Mouse (Mus musculus): ENCODE measurements around the gene Ptprh.

Ptprh gene

DNA sequence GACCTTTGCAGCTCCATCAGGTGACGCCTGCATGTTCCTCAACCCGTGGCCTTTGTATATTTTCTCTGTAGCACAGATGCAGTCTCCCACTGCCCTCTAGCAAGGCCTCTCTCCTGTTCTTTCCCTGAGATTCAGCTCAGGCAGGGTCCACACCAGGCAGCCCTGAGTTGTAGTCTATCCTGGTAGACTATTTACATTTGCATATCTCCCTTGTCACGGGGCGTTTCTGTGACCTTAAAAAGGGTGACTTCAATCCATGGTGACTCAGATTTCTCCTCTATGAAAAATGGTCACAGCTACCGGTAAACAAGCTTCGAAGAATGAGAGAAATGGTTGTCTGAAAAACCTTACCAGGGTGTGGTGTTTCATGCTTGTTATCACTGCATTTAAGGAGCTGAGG is at the start of gene Ptprh:
Gene Ptprh (minus strand): TSS at position 169 of the 400 bp plus-strand sequence.
- DNase-seq, result no peak

- no peak for DNase-seq
Observed at GRCm38 (mm10) chr7:4653351-4653750, 49.5 kb upstream of the Ptprh start.

DNA sequence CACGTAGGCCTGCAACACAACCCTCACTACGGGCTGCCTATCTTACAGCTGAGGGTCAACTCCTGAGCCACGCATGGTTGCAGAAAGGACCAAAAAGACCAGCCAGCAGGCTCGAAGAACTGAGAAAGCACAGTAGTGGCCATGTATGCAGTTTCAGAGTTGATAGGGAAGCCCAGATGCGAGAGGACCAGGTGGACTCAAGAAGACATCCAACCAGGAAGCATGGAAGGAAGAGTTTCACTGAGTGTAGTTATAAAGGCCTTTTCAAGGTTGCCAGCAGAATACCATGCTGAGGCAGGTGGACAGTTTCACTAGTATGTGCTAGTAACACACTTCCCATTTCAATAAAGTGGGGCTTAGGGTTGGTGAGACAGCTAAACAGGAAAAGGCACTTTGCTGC is 48.9 kb upstream of the Ptprh start:
- no peak for DNase-seq

- DNase-seq, result peak in 1 of 2 experiments; percentile 25
Observed at GRCm38 (mm10) chr7:4651581-4651980, 47.7 kb upstream of the Ptprh start.

DNA sequence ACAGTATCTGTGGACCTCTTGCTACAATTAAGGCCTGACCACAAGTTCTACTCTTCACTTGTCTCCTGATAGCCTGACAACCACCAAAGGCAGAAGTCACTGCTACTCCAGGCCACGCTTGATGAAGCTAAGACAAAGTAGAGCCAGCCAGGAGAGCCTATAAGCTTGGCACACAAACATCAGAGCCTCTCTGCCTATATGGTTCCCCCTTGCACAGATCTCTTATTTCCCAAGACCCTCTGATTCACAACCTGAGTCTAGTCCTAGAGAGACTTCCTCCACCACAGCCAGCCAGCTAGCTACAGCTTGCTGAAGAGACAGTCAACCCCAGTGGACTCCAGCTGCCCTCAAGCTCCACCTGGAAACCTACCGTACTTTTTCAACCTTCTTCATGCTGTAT is 44.2 kb upstream of the Ptprh start:
- DNase-seq, result no peak

DNA sequence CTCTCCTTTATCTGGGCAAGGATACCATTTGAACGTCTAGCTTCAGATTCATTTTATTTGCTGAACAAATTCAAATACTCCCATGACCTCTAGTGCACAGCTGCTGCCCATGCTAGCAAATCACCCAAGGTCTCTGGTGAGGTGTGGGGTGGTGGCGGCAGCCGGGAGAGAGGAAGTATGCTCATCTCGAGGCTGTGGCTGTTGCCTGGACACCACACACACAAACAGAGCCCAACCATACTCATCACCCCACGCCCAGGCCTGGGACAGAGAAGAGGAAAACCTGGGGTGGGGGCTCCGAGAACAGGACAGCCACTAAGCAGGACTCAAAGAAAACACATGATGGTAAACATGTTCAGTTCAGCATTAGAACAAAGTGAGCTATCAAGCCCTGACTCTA is 43.5 kb upstream of the Ptprh start:
- DNase-seq, result peak; percentile 27 to 40

DNA sequence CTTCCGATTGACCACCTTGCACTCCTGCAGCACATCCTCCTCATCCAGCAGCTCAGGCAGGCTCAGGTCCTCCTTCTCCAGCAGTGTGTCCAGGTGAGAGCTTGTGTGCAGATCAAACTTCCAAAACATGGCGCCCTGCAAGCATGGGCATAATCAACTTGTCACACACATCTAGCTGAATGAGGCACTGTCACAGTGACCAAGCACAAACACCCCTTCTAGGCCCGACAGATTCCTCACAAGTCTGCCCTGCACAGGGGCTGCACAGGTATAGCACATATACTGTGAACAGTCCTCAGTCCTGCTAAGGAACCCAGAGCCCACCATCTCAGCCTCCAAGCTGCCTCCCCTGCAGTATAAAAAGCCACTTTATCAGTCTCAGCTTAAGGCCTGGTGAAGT is 43.0 kb upstream of the Ptprh start:
- no peak for DNase-seq

- no peak for DNase-seq
Observed at GRCm38 (mm10) chr7:4643225-4643624, 39.4 kb upstream of the Ptprh start.

DNA sequence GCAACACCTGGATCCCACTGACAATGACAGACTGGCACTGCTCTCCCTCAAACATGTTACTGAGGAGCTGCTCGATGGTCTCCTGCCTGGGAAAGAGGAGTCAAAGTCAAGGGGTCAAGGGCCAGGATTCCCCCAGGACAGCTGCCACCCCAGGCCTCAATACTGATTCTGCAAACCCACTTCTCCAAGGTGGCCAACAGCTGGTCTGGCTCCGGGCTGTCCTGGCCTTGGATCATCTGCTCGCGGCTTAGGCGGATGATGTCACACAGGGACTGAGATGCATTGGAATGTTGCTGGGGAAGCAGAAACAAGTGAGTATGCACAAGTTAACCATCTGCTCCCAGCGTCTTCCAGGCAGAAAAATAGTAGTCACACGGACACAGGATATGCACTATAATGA is 38.1 kb upstream of the Ptprh start:
- no peak for DNase-seq

DNA sequence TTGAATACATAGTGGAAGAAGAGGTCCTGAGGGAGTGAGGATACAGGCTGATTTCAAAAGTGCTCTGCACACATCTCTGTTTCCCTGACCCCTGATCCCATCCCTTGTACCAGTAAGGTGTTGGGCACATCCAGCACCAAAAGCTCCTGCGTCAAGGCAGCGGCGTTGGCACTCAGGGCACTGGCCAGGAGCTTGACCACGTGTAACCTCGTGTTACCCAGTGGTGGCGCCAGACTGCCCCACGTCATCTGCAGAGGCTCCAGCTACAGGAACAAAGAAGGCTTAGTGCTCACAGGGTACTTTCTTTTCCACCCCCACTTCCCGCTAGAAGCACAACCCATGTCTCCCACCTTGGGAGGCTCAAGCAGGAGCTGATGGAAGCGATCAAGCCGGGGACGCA is 37.3 kb upstream of the Ptprh start:
- DNase-seq, result no peak

DNA sequence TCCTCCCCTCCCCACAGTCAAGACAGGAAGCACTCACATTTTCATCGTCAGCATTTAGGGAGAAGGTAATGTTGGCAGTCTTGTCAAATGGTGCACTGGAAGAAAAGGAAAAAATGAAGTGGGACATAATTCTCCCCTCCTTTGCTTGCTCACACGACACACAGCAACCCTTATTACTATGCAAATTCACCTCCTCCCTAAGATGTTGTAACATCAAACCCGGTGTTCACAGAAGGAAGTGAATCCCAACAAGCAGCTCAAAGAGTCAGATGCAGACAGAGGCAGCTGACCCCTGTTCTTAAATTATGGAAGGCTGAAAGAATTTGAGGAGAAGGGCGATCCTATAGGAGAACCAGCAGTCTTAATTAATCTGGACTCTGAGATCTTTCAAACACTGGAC is 32.3 kb upstream of the Ptprh start:
- DNase-seq, result no peak

- no peak for DNase-seq
Observed at GRCm38 (mm10) chr7:4631031-4631430, 27.2 kb upstream of the Ptprh start, which contains the start of gene Tmem86b. Gene Tmem86b (minus strand): TSS chr7:4631422.

DNA sequence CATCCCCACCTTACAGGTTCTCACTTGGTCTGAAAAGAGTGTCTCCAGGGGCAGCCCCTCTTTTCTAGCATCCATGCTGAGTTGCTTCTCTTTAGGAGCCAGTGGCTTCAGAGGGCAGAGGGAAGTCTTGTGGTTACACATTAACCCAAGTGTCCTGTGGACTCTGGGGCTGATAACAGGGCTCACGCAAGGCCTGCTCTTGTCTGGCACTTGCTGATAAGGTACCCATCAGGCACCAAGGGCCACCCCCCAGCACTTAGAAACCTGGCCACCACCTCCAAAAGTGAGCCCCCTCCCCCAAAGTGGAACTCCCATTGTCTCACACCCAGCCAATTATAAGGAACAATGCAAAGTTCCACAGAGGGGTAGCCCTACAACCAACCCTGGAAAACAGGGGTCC is 26.4 kb upstream of the Ptprh start:
- DNase-seq, result no peak

DNA sequence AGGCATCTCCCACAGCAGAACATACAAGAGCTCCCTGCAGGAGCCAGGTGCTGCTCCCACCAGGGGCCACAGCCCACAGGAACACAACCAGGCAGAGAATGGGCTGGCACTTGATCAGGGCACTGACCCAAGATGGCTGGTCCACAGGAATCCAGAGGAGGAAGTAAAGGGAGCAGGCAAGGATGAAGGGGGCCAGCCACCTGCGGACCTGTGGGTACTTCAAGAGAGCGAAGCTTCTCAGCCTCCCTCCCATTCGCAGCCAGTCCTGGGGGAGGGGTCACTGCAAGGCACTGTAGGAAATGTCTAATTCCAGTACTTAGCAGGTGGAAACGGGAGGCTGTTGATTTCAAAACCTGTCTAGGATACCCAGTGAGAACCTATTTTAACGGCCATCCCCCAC is 25.7 kb upstream of the Ptprh start:
- no peak for DNase-seq

DNA sequence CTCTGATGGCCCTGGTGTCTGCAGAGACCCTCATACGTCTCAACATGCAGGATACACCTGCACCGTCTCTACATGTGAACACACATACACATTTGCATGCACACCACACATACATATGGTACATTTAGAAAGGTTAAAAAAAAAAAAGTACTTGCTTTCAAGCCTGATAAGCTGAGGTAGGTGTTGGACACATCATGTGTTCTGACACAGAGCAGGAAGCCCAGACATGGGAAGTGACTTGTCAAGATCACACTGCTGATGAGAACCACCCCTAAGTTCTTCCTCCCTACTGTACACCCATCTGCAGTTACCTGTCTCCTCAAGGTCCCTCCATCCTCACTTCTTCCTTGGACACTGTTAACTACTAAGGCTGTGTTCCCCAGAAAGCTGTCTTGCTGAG is 22.1 kb upstream of the Ptprh start:
- no peak for DNase-seq

GRCm38 (mm10) chr7:4624343-4624742 is 20.5 kb upstream of the Ptprh start:
- no peak for DNase-seq

GRCm38 (mm10) chr7:4623544-4624189 is 19.8 kb upstream of the Ptprh start:
- peak; percentile 50 to 74 for DNase-seq

DNA sequence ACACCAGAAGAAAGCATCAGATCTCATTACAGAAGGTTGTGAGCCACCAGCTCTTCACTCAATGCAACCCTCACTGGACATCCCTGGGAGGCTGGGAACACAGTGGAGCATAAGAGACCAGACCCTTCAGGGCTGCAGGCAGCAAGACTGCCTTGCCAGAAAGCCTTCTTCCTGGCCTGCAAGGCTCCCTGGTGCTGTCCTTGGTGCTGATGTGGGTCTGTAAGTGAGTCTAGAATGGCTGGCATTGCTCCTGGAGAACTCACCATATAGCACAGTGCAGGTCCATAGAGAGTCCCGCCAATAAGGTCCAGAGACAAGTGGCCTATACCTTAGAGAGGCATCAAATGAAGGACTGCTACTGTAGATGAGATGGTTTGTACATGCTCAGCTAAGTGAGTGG is 16.1 kb upstream of the Ptprh start:
- DNase-seq, result peak in 1 of 2 experiments; percentile 23

- DNase-seq, result no peak
Observed at GRCm38 (mm10) chr7:4613740-4614403, 10.0 kb upstream of the Ptprh start.

- no peak for DNase-seq
Observed at GRCm38 (mm10) chr7:4612956-4613355, 9.1 kb upstream of the Ptprh start.

- DNase-seq, result no peak
Observed at GRCm38 (mm10) chr7:4612386-4612785, 8.5 kb upstream of the Ptprh start.

DNA sequence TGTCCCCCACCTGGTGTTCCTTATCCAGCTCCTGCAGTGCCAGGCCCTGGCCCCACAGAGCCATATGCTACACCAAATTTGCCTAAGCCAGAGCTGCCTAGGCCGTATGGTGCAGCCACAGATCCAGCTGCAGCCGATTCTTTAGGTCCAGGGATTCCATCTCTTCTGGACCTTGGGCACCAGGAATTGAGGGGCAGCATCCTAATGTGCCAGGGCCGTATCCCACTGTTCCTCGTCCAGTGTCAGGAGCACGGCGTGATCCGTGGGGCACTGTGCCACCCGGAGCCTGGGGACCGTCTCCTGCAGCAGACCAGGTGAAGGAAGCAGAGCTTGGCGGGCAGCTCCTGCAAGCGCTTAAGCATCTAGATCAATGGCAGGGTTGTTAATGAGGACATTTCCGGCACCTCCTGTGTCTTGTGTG is 8.1 kb upstream of the Ptprh start:
- DNase-seq, result no peak

GRCm38 (mm10) chr7:4611511-4611910 is 7.7 kb upstream of the Ptprh start:
- no peak for DNase-seq

GRCm38 (mm10) chr7:4608002-4608401 is 4.2 kb upstream of the Ptprh start:
- DNase-seq, result no peak

DNA sequence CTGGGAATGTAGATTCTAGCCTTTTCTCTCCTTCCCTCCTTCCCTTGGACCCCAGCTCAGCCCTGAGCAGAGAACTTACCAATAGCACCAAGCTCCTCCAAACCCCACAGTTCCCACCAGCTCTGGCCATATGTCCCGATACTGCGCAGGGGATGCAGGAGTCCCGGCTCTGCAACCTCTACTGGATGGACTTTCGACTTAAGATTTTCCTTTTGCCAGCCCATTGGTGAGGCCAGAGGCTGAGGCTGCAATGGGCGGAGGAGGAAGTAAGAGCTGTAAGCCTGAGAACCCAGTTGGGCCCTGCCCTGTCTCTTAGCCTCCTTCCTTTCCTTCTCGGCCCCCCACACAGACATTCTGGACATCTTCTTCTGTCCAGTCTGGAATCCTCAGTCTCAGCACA is 872 bp downstream of the Ptprh start:
- DNase-seq, result no peak

Data from spleen, adult 18-20 months (tissue).